ENCODE assay signal across 8 mouse cellular contexts in the genomic region with DNA sequence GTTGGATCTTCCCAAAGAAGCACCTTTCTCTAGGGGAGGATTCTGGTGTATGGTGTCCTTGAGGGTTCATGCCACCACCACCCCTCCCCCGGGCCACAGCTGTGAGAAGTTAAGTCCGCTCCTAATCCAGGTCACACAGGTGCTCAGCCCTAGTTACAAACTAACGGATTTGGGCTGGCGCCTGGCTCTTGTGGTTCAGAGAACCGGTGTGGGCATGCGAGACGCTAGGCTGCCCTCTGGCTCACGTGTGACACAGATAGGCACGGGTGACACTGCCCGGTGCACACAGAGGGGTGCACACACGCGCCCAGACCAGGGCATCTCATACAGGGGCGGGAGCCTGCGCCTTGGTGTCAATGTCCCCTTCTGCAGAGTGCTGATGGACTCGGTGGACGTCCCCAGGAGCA. TPM values are rescaled to one million over a fixed set of nuclear protein-coding genes. Genes with fewer than 3 reads are reported as not detected.
A peak's percentile ranks its signal among the peaks of the same experiment; 100 is the strongest.
DNase-seq lines count a peak whose midpoint lies in the region; ATAC-seq and TF ChIP-seq lines count a peak whose summit lies in the region.
"Had no signal": no experiment of that assay in that cellular context is flagged by ENCODE, and none has a peak within 500 bp of the region (broad histone marks: within the 10 kb centered on the region; RNA-seq: fewer than 3 reads in every experiment).

No protein-coding gene starts in this region.

- H3K4me2 ChIP-seq in forebrain, embryonic 13.5 days, result peak overlapping the region; percentile 95
- H3K4me2 ChIP-seq in midbrain, embryonic 14.5 days (ENCODE audit: low read length), result peak overlapping the region; percentile 96

- CTCF ChIA-PET in Patski (lab: Charles Lee), result no interaction called here

- peaks cover 26% of the 10 kb centered on the region for H3K4me1 ChIP-seq in E14TG2a.4 (replicated peaks; ENCODE audit: low read depth, low read length)
- H3K4me1 ChIP-seq in forebrain, embryonic 13.5 days, result peaks cover 39% of the 10 kb centered on the region
- peaks cover 15% of the 10 kb centered on the region for H3K4me1 ChIP-seq in midbrain, embryonic 14.5 days (ENCODE audit: control insufficient read depth, insufficient read depth, low read length)

- H3K27ac ChIP-seq in forebrain, embryonic 13.5 days, result peak overlapping the region; percentile 79
- peak overlapping the region; percentile 72; the same call in 1 of the 2 replicates for H3K27ac ChIP-seq in midbrain, embryonic 14.5 days (replicated peaks; ENCODE audit: low read depth, low read length)

- WGBS in forebrain, embryonic 13.5 days, result under 1% methylated on average over 16 of the region's 16 CpGs
- under 1% methylated on average over 16 of the region's 16 CpGs for WGBS in midbrain, embryonic 14.5 days

- H3K27me3 ChIP-seq in E14TG2a.4 (ENCODE audit: insufficient read depth, low read length) (peaks cover 10% of the 10 kb centered on the region; the same call in 1 of the 2 replicates), Patski (no peaks in the 10 kb centered on the region)
- no peaks in the 10 kb centered on the region for H3K27me3 ChIP-seq in forebrain, embryonic 13.5 days
- H3K27me3 ChIP-seq in midbrain, embryonic 14.5 days (ENCODE audit: control insufficient read depth, insufficient read depth, low read length), result no peaks in the 10 kb centered on the region

- H3K9ac ChIP-seq in forebrain, embryonic 13.5 days, result peak overlapping the region; percentile 82
- H3K9ac ChIP-seq in midbrain, embryonic 14.5 days (replicated peaks; ENCODE audit: low read length), result peak overlapping the region; percentile 84

- H3K4me3 ChIP-seq in E14TG2a.4 (replicated peaks; ENCODE audit: low read length), result peak overlapping the region; percentile 83
- peak overlapping the region; percentile 62 for H3K4me3 ChIP-seq in forebrain, embryonic 13.5 days
- peak overlapping the region; percentile 54 for H3K4me3 ChIP-seq in midbrain, embryonic 14.5 days (replicated peaks; ENCODE audit: low read depth, low read length)
- H3K4me3 ChIP-seq: myocyte had no signal

- intact Hi-C loops in left cerebral cortex, postnatal 4 days (cut with DNase I), result no loop called here

- H3K36me3 ChIP-seq in E14TG2a.4 (ENCODE audit: insufficient read depth, low read length), result no peaks in the 10 kb centered on the region
- H3K36me3 ChIP-seq in forebrain, embryonic 13.5 days (ENCODE audit: poor library complexity, severe bottlenecking), result 0 out of 2 replicates have a peak, but pooled peaks cover 3% of the 10 kb centered on the region
- H3K36me3 ChIP-seq in midbrain, embryonic 14.5 days (ENCODE audit: control insufficient read depth, insufficient read depth, low read length), result no peaks in the 10 kb centered on the region

- in situ Hi-C loops in Patski (cut with MboI; ENCODE audit: low pct_unique_long_range_greater_than_20kb), result no loop called here

- no peak for TF ChIP-seq CTCF in E14TG2a.4 (conservative IDR thresholded peaks at IDR 0.05; ENCODE audit: low read length)
- no peak for TF ChIP-seq CTCF in Patski (IDR thresholded peaks at IDR 0.05)

- no peaks in the 10 kb centered on the region for H3K9me3 ChIP-seq in E14TG2a.4 (ENCODE audit: low read length)
- H3K9me3 ChIP-seq in forebrain, embryonic 13.5 days (replicated peaks), result no peaks in the 10 kb centered on the region
- no peaks in the 10 kb centered on the region for H3K9me3 ChIP-seq in midbrain, embryonic 14.5 days (ENCODE audit: control insufficient read depth, low read length)

- DNase-seq in Patski (ENCODE audit: low read depth, low spot score), result no peak
- DNase-seq in induced T-regulatory cell, adult 2 months (ENCODE audit: low read depth), result peak; percentile 19
- DNase-seq in left cerebral cortex, postnatal 4 days, result peak; percentile 29
- DNase-seq in midbrain, embryonic 14.5 days, result peak; percentile 32
- peak; percentile 74 to 85 for DNase-seq in thymus, adult 18-20 months

- peak; percentile 48 for ATAC-seq in Patski
- peak; percentile 40 for ATAC-seq in forebrain, embryonic 13.5 days
- peak; percentile 57 for ATAC-seq in midbrain, embryonic 14.5 days (ENCODE audit: low FRiP score, low TSS enrichment)

- POLR2A ChIA-PET in Patski (lab: Charles Lee), result no interaction called here

RNA-seq across cellular contexts. Expression of a gene that starts 0.5 kb away (rescaled TPM):
- polyA plus RNA-seq in Patski (2021), result 2.9 TPM
- 4.2 and 4.8 TPM in 2 replicates for polyA plus RNA-seq in forebrain, embryonic 13.5 days (2015; fragmentation: Nextera tagmentation; extraction: Ambion mirVana)
- 10 to 100 TPM; 11.6 to 12.3 TPM for total RNA-seq in left cerebral cortex, postnatal 4 days (2021)
- polyA plus RNA-seq in midbrain, embryonic 14.5 days (2014; fragmentation: Nextera tagmentation; extraction: Ambion mirVana), result 3.8 and 4.4 TPM in 2 replicates

RNA-seq across cellular contexts. Expression of a gene that starts 35.5 kb away (rescaled TPM):
- 33.8 TPM for polyA plus RNA-seq in Patski (2021)
- 52.8 and 53.4 TPM in 2 replicates for polyA plus RNA-seq in forebrain, embryonic 13.5 days (2015; fragmentation: Nextera tagmentation; extraction: Ambion mirVana)
- total RNA-seq in left cerebral cortex, postnatal 4 days (2021), result 10 to 100 TPM; 41.1 to 41.8 TPM
- 35.2 and 36.3 TPM in 2 replicates for polyA plus RNA-seq in midbrain, embryonic 14.5 days (2014; fragmentation: Nextera tagmentation; extraction: Ambion mirVana)
